Mouse (Mus musculus): ENCODE results near the gene Ocrl.

Gene Ocrl

DNA sequence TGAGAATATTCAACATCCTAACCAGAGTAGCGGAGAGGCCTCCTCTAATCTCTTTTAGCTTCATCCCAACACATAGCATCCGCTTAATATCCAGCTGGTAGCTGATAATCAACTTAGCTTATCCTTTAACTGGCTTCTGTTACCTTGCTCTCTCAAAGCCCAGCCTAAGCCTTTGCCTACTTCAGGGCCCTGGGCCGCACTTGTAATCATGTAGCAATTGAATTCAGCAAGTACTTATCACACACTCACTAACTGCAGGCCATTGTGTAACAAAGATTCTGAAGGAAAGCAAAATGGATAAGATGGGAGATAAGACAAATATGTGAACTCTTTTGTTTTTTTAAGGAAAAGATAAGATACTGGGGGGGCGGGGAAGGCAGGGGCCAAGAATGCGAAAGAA lies 64.9 kb downstream of the Ocrl start:
- no peak for DNase-seq (ENCODE audit: low spot score)

DNA sequence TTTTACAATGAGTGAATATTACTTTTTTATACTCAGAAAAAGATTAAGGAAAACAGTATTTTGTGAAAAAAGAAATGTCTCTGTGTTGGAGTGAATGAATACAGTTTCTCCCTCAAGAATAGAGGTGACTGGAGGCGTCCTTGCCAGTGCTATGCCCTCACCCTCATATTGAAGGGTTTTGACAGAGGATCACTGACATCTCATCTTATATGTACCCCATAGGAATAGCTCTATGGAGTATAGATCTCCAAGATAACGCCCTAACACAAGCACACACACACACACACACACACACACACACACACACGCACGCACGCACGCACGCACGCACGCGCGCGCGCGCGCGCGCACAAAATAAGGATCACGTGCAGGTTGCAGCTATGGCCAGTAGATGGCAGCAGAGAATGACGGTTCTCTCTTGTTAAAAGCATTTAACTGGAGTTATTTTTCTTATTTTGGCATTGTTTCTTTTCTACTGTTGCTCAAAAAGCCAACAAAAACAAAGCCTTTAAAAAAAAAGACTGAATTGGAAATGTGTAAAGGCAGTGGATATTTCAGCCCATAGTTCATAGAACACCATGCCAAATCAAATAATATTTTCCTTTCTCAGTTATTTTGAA lies 72.9 kb downstream of the Ocrl start:
- peak; percentile 35 for DNase-seq (ENCODE audit: low spot score)

DNA sequence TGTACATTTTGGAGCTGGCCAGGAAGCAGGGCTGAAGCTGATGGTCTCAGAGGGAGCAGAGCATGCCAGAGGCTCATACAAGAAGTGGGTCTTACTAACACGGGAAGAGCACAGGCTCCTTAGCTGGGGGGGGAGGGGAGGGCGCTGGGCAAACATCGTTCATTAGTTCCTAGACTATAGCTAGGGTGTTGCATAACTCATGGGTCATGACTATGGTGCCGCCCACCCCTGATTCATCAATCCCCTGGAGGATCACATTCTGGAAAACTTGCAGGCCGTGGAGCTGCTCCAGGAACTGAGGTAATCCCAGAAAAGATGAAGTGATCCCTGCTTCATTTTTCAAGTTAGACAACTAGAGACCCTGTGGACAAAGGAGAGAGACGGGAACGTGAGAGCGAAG lies 75.8 kb downstream of the Ocrl start:
- no peak for DNase-seq (ENCODE audit: low spot score)

DNA sequence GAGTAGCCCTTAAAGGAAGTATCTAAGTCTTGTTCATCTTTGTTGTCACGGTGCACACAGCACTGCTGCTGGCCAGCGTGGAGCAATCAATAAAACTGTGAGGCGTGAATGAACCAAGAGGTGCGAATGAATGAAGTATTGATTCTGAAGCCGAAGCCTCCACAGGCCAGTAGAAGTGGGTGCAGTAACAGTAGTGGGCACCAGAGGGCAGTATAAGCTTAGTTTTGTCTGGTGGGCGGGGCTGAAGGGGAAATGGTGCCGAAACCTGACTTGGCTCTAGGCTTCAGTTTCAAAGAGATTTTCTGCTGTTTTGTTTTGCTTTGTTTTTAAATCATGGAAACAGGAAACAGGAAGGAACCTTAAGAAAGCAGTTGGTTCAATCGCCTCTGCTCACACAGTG lies 80.4 kb downstream of the Ocrl start:
- peak; percentile 74 for DNase-seq (ENCODE audit: low spot score)

DNA sequence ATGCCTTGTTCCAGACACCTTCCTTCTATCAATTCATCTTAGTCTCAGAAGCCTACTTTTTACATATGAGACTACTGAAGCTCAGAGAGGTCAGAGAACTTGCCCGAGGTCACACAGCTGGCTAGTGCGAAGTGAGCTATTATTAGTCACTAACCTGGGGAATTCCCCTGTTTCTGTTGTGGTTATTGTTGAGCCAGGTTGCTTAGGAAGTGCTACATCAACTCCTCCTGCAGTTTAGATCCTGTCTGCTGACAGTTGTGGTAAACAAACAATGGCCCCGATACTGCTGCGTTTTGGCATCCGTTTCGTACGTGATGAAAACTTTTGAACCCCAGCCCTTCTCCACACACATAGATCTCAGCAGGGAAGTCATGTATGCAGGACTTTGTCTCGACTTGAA lies 86.2 kb downstream of the Ocrl start:
- DNase-seq (ENCODE audit: low spot score): no peak

DNA sequence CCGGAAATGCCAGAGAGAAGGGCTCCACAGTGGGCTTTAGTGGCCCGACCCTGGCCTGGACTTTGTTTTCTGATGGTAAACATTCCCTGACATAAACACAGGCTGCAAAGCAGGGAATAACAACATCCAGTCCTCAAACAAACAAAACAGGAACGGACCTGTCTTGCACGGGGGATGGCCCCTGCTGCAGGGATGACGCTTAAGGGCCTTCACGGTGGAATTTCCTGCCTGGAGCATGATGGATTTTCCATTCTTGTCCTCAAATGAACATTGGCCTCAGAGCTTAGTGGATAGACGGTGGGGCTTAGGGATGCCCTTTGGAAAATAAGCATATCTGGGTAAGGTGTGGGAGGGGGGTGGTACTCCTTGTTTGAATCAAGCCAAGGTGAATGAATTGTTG lies 89.0 kb downstream of the Ocrl start:
- no peak for DNase-seq (ENCODE audit: low spot score)

DNA sequence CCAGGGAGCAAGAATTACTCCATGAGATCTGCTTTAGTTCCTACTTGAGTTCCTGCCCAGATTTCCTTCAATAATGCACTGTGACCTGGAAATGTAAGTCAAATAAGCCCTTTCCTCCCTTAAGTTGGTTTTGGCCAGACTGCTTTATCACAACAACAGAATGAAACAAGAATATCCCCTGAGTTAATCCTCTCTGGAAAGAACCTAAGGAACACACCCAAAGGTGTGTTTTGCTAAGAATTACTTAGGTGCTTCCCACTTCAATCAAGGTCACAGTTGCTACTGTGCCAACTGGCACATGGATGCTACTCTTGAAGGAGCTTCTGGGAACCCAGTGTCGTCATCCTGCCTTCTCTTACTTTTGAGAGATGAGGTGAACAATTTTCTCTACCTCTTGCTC lies 92.6 kb downstream of the Ocrl start:
- DNase-seq (ENCODE audit: low spot score): no peak

DNA sequence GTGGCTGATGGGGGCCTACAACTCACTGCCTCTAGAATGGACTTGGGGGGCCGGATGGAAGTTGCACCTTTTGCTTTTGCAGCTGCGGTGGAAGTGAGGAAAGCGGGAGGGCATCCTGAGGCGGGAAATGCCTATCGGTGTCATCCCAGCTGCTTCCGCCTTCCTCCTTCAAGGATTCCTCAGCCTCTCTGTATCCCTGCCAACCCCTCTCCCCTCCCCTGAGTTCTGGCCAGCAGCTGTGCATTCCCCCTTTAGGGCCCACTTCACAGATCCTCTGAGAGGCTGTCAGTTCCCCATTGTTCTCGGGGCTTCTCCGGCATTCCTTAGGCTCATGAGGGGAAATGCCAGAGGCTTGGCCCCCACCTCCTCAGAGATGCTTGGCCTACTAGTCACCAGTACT lies 93.9 kb downstream of the Ocrl start:
- DNase-seq (ENCODE audit: low spot score): no peak

DNA sequence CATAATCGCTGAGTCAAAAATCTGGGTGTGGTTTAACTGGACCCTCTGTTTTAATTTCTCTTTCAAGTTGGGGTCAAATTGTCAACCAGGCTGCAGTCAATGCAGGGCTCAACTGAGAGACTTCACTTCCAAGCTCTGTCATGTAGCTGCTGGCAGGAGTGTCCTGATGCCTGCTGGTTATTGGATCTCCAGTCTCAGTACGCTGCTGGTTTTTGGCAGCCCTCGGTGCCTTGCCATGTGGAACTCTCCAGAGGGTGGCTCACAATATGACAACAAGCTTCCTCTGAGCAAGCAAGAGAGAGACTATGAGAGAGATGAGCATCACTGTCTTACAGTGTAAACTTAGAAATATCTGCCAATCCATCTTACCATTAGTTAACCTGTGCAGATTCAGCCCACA lies 99.5 kb downstream of the Ocrl start:
- DNase-seq (ENCODE audit: low spot score): no peak
